Mouse (Mus musculus) stomach, embryonic 16.5 days (tissue): ENCODE measurements around the gene Mpst. TPM values are rescaled to one million over a fixed set of nuclear protein-coding genes. Genes with fewer than 3 reads are reported as not detected.
A peak's percentile ranks its signal among the peaks of the same experiment; 100 is the strongest.

Experiments
- ATAC-seq: fragments of 200-750 bp; cut with Nextera tagmentation; 2 replicates; pipeline ENCODE4 v1.8.0; 2017; ENCODE audit warnings: moderate number of reproducible peaks, moderate TSS enrichment; ENCODE audit not compliant: insufficient read depth, low FRiP score
- H3K27ac ChIP-seq: fragments of 300-500 bp; sonication (generic); 2 replicates; pipeline ENCODE4 v1.5.1; 2014; ENCODE audit warnings: low read length
- H3K27me3 ChIP-seq: fragments of 300-500 bp; sonication (generic); 2 replicates; pipeline ENCODE4 v1.6.1; 2014; ENCODE audit warnings: low read length, control low read depth, mixed read lengths; ENCODE audit not compliant: control insufficient read depth, insufficient read depth
- H3K36me3 ChIP-seq: fragments of 300-500 bp; sonication (generic); 2 replicates; pipeline ENCODE4 v1.6.1; 2014; ENCODE audit warnings: low read length; ENCODE audit not compliant: control insufficient read depth, insufficient read depth
- H3K4me1 ChIP-seq: fragments of 300-500 bp; sonication (generic); 2 replicates; pipeline ENCODE4 v1.6.1; 2014; ENCODE audit warnings: low read length, control low read depth, mixed read lengths; ENCODE audit not compliant: control insufficient read depth, insufficient read depth
- H3K4me2 ChIP-seq: fragments of 300-500 bp; sonication (generic); 2 replicates; pipeline ENCODE4 v1.6.1; 2014; ENCODE audit warnings: low read depth, low read length, mixed read lengths
- H3K4me3 ChIP-seq: fragments of 300-500 bp; sonication (generic); replicated peaks from 2 replicates; pipeline ENCODE4 v1.5.1; 2014; ENCODE audit warnings: mild to moderate bottlenecking, low read length
- H3K9ac ChIP-seq: fragments of 300-500 bp; sonication (generic); 2 replicates; pipeline ENCODE4 v1.6.1; 2014; ENCODE audit warnings: low read length
- H3K9me3 ChIP-seq: fragments of 300-500 bp; sonication (generic); replicated peaks from 2 replicates; pipeline ENCODE4 v1.6.1; 2016; ENCODE audit warnings: low read length, control low read depth; ENCODE audit not compliant: control insufficient read depth
- WGBS: fragments of 180-500 bp; shearing (Covaris S2); extraction: QIAGEN DNeasy Blood & Tissue Kit; methylation state at CpG from one replicate; pipeline ENCODE4 v1.1.7; 2014; 5-methylcytosine and 5-hydroxymethylcytosine counted together
- polyA plus RNA-seq: library from polyadenylated mRNA; unstranded; fragments of >200 nt; fragmentation: Nextera tagmentation; extraction: Ambion mirVana; gene quantifications from 2 replicates; pipeline ENCODE4 v1.2.1, GENCODE M21; 2015

Mpst gene
- 6.8 TPM in 2 replicates for polyA plus RNA-seq

DNA sequence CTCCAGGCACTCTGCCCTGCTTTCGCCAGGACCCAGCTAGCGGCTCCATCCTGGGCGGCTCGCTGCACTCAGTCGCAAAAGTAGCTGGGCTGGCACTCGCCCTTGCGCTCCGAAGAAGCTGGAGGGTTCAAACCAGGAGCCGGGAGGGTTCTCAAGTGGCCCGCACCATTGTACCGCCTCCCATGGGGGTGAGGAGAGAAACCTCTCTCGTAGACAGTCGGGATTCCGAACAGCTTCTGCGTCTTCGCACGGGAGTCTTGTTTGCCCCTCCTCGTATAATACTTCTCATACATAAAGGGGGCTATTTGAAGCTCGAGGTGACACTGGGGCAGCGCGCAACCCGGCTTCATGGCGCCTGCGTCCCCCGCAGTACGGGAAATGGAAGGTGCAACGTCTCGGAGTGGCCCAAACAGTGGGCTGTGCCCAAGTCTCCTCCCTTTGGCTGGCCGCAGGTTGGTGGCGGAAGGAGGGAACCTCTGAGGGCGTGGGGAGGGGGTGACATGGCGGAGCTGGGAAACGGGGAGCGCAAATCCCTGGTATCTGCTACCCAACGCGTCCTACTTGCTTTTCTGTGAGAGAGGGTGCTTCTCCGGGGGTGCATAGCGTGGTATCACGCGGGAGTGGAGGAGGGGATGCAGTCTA lies at the start of gene Mpst:
TSS of gene Mpst (plus strand) at position 124 of the 642 bp plus-strand sequence.
- Histone ChIP-seq H3K4me2 (peak within 1 kb of the TSS; percentile 90), H3K4me3 (peak within 1 kb of the TSS; percentile 90), H3K9me3 (no peaks in the 10 kb centered on the region), H3K9ac (peak within 1 kb of the TSS; percentile 84), H3K27me3 (peaks cover 11% of the 10 kb centered on the region; the same call in 1 of the 2 replicates), H3K36me3 (no peaks in the 10 kb centered on the region; the same call in 1 of the 2 replicates), H3K27ac (peak within 1 kb of the TSS; percentile 99), H3K4me1 (peaks cover 54% of the 10 kb centered on the region)
- peak; percentile 83 for ATAC-seq
- under 1% methylated on average over 40 of the region's 40 CpGs for WGBS

DNA sequence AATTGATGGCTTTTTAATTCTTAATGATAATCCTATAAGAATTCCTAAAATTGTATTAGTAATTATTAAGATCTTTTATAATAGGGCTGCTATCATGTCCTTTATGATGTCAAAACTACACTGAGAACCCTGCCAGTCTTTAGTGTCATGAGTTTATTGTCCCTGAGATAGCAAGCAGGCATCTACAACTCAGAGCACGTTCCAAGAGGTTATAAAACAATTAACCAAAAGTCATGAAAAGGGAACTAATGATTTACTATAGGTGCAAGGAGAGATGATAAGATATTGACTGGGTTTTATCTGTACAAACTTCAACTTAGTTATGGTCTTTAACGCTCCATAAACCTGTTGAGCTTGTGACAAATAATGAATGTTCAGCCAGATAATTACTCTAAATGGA lies 40.3 kb upstream of the Mpst start:
- Histone ChIP-seq H3K9ac (no peak overlapping the region), H3K9me3 (no peaks in the 10 kb centered on the region), H3K4me3 (no peak overlapping the region), H3K36me3 (no peaks in the 10 kb centered on the region), H3K4me1 (no peaks in the 10 kb centered on the region), H3K27me3 (peaks cover 6% of the 10 kb centered on the region), H3K27ac (no peak overlapping the region), H3K4me2 (no peak overlapping the region)
- WGBS, result 34% methylated on average over 2 of the region's 2 CpGs
- no peak for ATAC-seq

DNA sequence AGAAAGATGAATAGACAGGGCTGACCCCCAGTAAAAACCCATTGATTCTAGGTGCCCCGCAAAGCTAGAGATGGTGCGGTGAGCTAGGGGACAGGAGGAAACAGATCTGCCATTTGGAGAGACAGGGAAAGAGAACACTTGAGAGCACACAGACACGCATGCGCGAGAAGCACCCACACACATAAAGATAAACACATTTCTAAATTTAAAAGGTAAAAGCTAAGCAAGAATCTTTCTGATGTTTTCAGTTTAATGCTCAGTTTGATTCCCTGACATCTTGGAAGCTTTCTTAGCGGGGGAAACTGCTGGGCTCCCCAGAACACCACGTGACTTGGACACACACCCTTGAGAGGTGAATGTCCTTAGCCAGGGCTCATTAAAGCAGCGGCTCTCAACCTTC lies 39.3 kb upstream of the Mpst start:
- Histone ChIP-seq H3K4me3 (no peak overlapping the region), H3K4me2 (no peak overlapping the region), H3K4me1 (no peaks in the 10 kb centered on the region), H3K27ac (no peak overlapping the region), H3K9me3 (no peaks in the 10 kb centered on the region), H3K9ac (no peak overlapping the region), H3K36me3 (no peaks in the 10 kb centered on the region), H3K27me3 (peaks cover 6% of the 10 kb centered on the region)
- ATAC-seq, result no peak
- 63% methylated on average over 8 of the region's 8 CpGs for WGBS

DNA sequence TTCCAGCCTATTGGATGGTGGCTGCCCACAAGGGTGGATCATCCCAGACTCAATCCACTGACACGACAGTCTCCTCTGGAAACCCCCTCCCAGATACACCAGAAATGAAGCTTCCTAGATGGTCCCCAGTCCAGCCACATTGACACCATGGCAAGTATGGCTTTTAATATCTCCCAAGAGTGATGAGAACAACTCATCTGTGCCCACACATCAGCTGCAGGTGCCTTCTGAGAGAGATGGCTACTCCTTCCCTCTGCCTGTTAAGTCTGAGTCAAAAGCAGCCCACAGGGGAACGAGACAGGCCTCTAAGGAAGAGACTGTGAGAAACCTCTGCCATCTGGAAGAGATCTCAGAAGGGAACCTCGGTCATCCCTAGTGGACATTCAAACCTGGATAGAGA lies 38.4 kb upstream of the Mpst start:
- 57% methylated on average over 3 of the region's 3 CpGs for WGBS
- Histone ChIP-seq H3K36me3 (no peaks in the 10 kb centered on the region), H3K4me2 (no peak overlapping the region), H3K4me3 (no peak overlapping the region), H3K9me3 (no peaks in the 10 kb centered on the region), H3K9ac (no peak overlapping the region), H3K4me1 (peaks cover 2% of the 10 kb centered on the region; the same call in 1 of the 2 replicates), H3K27me3 (peaks cover 6% of the 10 kb centered on the region), H3K27ac (no peak overlapping the region)
- ATAC-seq, result no peak

DNA sequence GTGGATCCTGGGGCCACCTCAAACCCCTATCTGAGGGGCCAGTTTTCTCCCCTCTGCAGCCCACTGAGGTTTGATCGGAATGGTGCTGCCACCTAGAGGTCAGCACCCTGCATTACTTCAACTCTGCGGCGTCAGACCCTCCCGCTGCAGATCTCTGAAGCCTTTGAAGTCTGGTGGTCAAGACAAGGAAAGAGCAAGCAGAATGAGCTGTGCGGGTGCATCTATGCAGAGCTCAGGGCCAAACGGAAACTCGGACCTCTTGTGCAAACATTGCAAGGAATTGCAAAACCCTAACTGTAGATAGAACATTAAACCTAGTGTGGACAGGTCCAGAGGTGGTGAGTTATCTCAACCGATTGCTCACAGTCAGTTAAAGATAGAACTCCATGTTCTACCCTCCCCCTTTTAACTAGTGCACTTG lies 37.3 kb upstream of the Mpst start:
- no peak overlapping the region for H3K9ac ChIP-seq
- H3K4me1 ChIP-seq, result peaks cover 3% of the 10 kb centered on the region; the same call in 1 of the 2 replicates
- H3K9me3 ChIP-seq, result no peaks in the 10 kb centered on the region
- H3K4me2 ChIP-seq, result no peak overlapping the region
- 10% methylated on average over 8 of the region's 8 CpGs for WGBS
- no peak overlapping the region for H3K27ac ChIP-seq
- peaks cover 6% of the 10 kb centered on the region for H3K27me3 ChIP-seq
- peak; percentile 69; the same call in 1 of the 2 replicates for ATAC-seq
- no peaks in the 10 kb centered on the region for H3K36me3 ChIP-seq
- no peak overlapping the region for H3K4me3 ChIP-seq

DNA sequence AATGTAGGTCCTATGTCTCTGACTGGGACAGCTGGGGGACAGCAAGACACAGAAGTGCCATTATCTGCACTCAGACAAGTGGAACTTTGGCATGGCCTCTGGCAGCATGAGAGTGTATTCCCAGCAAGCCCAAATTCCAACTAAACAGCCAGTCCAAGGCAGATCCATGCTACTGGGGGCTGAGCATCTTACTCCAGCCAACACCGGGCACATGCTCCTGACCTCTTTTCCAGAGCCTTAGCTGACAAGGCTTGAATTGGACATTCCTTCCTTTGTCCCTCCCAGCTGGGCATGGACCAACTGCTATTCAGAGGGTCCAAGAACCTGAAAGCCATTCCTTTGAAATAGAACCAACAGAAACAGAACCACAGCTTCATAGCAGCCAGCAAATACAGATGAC lies 36.6 kb upstream of the Mpst start:
- ATAC-seq, result no peak
- 76% methylated on average over 1 of the region's 1 CpGs for WGBS
- Histone ChIP-seq H3K27me3 (peaks cover 6% of the 10 kb centered on the region), H3K4me1 (peaks cover 3% of the 10 kb centered on the region; the same call in 1 of the 2 replicates), H3K4me3 (no peak overlapping the region), H3K27ac (no peak overlapping the region), H3K9me3 (no peaks in the 10 kb centered on the region), H3K4me2 (no peak overlapping the region), H3K36me3 (no peaks in the 10 kb centered on the region), H3K9ac (no peak overlapping the region)

DNA sequence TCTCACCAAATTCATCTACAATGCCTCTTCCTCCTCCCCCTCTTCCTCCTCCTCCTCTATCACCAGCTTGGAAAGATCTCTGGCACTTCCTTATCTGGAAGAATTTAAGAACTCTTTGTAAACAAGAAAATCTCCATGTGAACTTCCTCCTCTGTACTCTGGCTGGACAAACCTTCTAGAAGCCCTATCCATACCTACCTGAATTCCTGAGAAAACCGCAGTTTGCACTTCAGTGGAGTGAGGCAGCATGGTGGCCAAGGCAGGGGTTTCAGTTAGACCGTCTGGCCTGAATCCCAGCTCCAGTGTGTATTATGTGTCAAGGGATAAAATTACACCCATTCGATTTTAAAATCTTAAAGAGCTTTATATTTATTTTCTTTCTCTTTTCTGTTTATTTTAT lies 33.4 kb upstream of the Mpst start:
- H3K4me3 ChIP-seq, result no peak overlapping the region
- H3K27me3 ChIP-seq, result peaks cover 6% of the 10 kb centered on the region; the same call in 1 of the 2 replicates
- H3K4me1 ChIP-seq, result peaks cover 3% of the 10 kb centered on the region; the same call in 1 of the 2 replicates
- H3K9me3 ChIP-seq, result no peaks in the 10 kb centered on the region
- H3K36me3 ChIP-seq, result no peaks in the 10 kb centered on the region
- 48% methylated on average over 3 of the region's 3 CpGs for WGBS
- H3K9ac ChIP-seq, result no peak overlapping the region
- no peak overlapping the region for H3K27ac ChIP-seq
- H3K4me2 ChIP-seq, result no peak overlapping the region
- ATAC-seq, result no peak

DNA sequence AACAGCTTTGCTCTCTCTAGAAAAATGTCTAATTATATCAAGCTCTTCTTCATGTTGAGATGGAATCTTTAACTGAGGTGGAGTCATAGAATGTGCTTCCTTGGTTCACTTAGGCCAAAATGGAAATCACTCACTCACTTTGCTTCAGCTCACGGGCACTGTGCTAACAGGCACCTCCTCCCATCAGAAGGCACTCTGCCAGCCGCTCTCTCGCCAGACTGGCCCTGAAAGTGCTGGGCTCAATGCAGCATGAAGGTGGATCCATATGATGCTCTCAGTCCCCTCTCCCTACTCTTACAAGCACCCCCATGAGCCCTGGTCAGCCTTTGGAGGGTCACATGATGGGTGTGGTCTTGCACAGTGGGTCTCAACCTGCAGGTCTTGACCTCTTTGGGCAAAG lies 32.0 kb upstream of the Mpst start:
- peaks cover 3% of the 10 kb centered on the region; the same call in 1 of the 2 replicates for H3K4me1 ChIP-seq
- H3K36me3 ChIP-seq, result no peaks in the 10 kb centered on the region
- H3K9ac ChIP-seq, result no peak overlapping the region
- H3K9me3 ChIP-seq, result no peaks in the 10 kb centered on the region
- no peak for ATAC-seq
- H3K4me3 ChIP-seq, result no peak overlapping the region
- no peak overlapping the region for H3K4me2 ChIP-seq
- peaks cover 6% of the 10 kb centered on the region; the same call in 1 of the 2 replicates for H3K27me3 ChIP-seq
- 64% methylated on average over 3 of the region's 3 CpGs for WGBS
- H3K27ac ChIP-seq, result no peak overlapping the region

DNA sequence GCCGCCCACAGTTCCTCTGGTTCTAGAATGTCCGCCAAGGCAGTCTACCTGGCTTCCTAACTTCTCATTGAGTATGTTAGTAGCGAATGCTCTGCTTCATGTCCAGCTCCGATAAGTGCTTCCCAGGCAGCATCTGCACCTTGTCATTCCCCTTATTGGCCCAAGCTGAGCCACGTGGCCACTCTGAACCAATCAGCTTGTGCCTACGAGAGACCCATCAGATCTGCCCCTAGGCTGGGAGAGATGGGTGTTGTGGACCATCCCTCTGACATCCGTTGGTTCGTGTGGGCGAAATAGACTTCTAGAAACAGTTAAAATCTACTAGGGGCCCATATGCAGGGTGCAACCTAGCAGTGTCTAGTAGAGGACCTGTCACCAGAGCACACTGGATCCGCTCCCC lies 28.4 kb upstream of the Mpst start:
- Histone ChIP-seq H3K27ac (no peak overlapping the region), H3K4me2 (no peak overlapping the region), H3K9ac (no peak overlapping the region), H3K4me3 (no peak overlapping the region), H3K27me3 (no peaks in the 10 kb centered on the region), H3K36me3 (no peaks in the 10 kb centered on the region), H3K9me3 (no peaks in the 10 kb centered on the region), H3K4me1 (0 out of 2 replicates have a peak, but pooled peaks cover under 1% of the 10 kb centered on the region)
- 84% methylated on average over 10 of the region's 10 CpGs for WGBS
- no peak for ATAC-seq
